In genomic region chr14:36183701-36184100, GRCm38 (mm10) we compare ENCODE assay signal across 29 mouse cellular contexts.
"Had no signal": no experiment of that assay in that cellular context is flagged by ENCODE, and none has a peak within 500 bp of the region (broad histone marks: within the 10 kb centered on the region; RNA-seq: fewer than 3 reads in every experiment).

No protein-coding gene starts in this region.

- H3K9ac ChIP-seq: heart, embryonic 13.5 days; heart, embryonic 15.5 days; hindbrain, embryonic 13.5 days; hindbrain, embryonic 15.5 days; kidney, embryonic 15.5 days; limb, embryonic 12.5 days; liver, embryonic 13.5 days; liver, embryonic 15.5 days; liver, postnatal 0 days had no signal

- ATAC-seq: hindbrain, postnatal 0 days; intestine, embryonic 16.5 days; liver, postnatal 0 days had no signal

- H3K27ac ChIP-seq: heart, adult 2 months; heart, embryonic 13.5 days; heart, embryonic 15.5 days; hindbrain, embryonic 13.5 days; hindbrain, embryonic 15.5 days; hindbrain, postnatal 0 days; kidney, embryonic 15.5 days; kidney, postnatal 0 days; limb, embryonic 10.5 days; limb, embryonic 12.5 days; liver, embryonic 13.5 days; liver, embryonic 15.5 days had no signal

- H3K4me1 ChIP-seq: heart, embryonic 13.5 days; heart, embryonic 15.5 days; hindbrain, embryonic 13.5 days; hindbrain, embryonic 15.5 days; kidney, embryonic 15.5 days; limb, embryonic 10.5 days; limb, embryonic 12.5 days; liver, embryonic 13.5 days; liver, embryonic 15.5 days had no signal

- H3K36me3 ChIP-seq: heart, embryonic 13.5 days; heart, embryonic 15.5 days; hindbrain, embryonic 13.5 days; hindbrain, embryonic 15.5 days; kidney, embryonic 15.5 days; limb, embryonic 10.5 days; limb, embryonic 12.5 days; liver, embryonic 13.5 days; liver, embryonic 15.5 days had no signal

- H3K4me3 ChIP-seq: heart, adult 2 months; heart, embryonic 13.5 days; heart, embryonic 15.5 days; hindbrain, embryonic 13.5 days; hindbrain, embryonic 15.5 days; kidney, embryonic 15.5 days; limb, embryonic 10.5 days; limb, embryonic 12.5 days; liver, embryonic 13.5 days; liver, embryonic 15.5 days had no signal

- DNase-seq: gastrocnemius, postnatal 14 days; gastrocnemius, postnatal 36 days; heart, adult 11 months; heart, adult 2 months; heart, postnatal 14 days; heart, postnatal 36 days; kidney, adult 11 months; kidney, adult 2 months; kidney, adult 9 months; kidney, postnatal 14 days; kidney, postnatal 36 days; layer of hippocampus, adult 9-11 months; layer of hippocampus, postnatal 36 days; liver; liver, embryonic 13.5 days; liver, postnatal 0 days had no signal

- H3K27me3 ChIP-seq: heart, embryonic 13.5 days; heart, embryonic 15.5 days; hindbrain, embryonic 13.5 days; hindbrain, embryonic 15.5 days; kidney, embryonic 15.5 days; limb, embryonic 12.5 days; liver, embryonic 13.5 days; liver, embryonic 15.5 days had no signal

- H3K4me2 ChIP-seq: heart, embryonic 11.5 days; heart, embryonic 13.5 days; heart, embryonic 15.5 days; hindbrain, embryonic 13.5 days; hindbrain, embryonic 15.5 days; kidney, embryonic 15.5 days; limb, embryonic 12.5 days; liver, embryonic 11.5 days; liver, embryonic 13.5 days; liver, embryonic 15.5 days had no signal

- H3K9me3 ChIP-seq: heart, embryonic 13.5 days; heart, embryonic 15.5 days; hindbrain, embryonic 13.5 days; hindbrain, embryonic 15.5 days; kidney, embryonic 15.5 days; limb, embryonic 10.5 days; limb, embryonic 12.5 days; liver, embryonic 13.5 days; liver, embryonic 15.5 days had no signal
